Mouse (Mus musculus) heart, adult 2 months (tissue): ENCODE data around the gene Neurl1b. TPM values are rescaled to one million over a fixed set of nuclear protein-coding genes. Genes with fewer than 3 reads are reported as not detected.

Source experiments
- DNase-seq, 2 experiments: peaks; one replicate each; pipeline ENCODE4 v3.0.0; 2021
- H3K27ac ChIP-seq: fragments of 200-600 bp; 2 replicates; pipeline ENCODE4 v1.8.1; 2022
- H3K27me3 ChIP-seq: fragments of 200-500 bp; 2 replicates; pipeline ENCODE4 v1.6.1; 2012; ENCODE audit warnings: mild to moderate bottlenecking, low read length, inconsistent platforms, mixed read lengths; ENCODE audit not compliant: control insufficient read depth, insufficient read depth
- H3K36me3 ChIP-seq: fragments of 200-500 bp; 2 replicates; pipeline ENCODE4 v1.6.1; 2012; ENCODE audit warnings: low read length, inconsistent platforms; ENCODE audit not compliant: control insufficient read depth, insufficient read depth
- H3K4me1 ChIP-seq: fragments of 200-500 bp; 2 replicates; pipeline ENCODE4 v1.6.1; 2011; ENCODE audit warnings: low read length; ENCODE audit not compliant: control insufficient read depth, insufficient read depth
- H3K4me3 ChIP-seq: fragments of 200-600 bp; 2 replicates; pipeline ENCODE4 v1.8.1; 2022
- H3K79me2 ChIP-seq: fragments of 200-500 bp; replicated peaks from 2 replicates; pipeline ENCODE4 v1.6.1; 2012; ENCODE audit warnings: mild to moderate bottlenecking, inconsistent platforms, low read length, moderate library complexity, mixed read lengths; ENCODE audit not compliant: control insufficient read depth, insufficient read depth
- H3K9ac ChIP-seq: fragments of 200-500 bp; 2 replicates; pipeline ENCODE4 v1.6.1; 2012; ENCODE audit warnings: low read depth, mild to moderate bottlenecking, control low read depth, inconsistent platforms, low read length, mixed read lengths
- CTCF ChIP-seq: fragments of 200-600 bp; IDR thresholded peaks from 2 replicates; pipeline ENCODE4 v1.8.1; 2022; ENCODE audit warnings: antibody characterized with exemption, mild to moderate bottlenecking, moderate library complexity
- EP300 ChIP-seq: fragments of 200-500 bp; IDR thresholded peaks from 2 replicates; pipeline ENCODE4 v1.6.1; 2011; ENCODE audit warnings: low read depth, low read length, control low read depth; ENCODE audit not compliant: insufficient read depth
- POLR2A ChIP-seq: fragments of 200-500 bp; IDR thresholded peaks from 2 replicates; pipeline ENCODE4 v1.6.1; 2011; ENCODE audit warnings: mild to moderate bottlenecking, low read depth, low read length, control low read depth; ENCODE audit not compliant: insufficient read depth
- WGBS: fragments of 180-500 bp; shearing (Covaris S2); methylation state at CpG from one replicate; pipeline ENCODE4 v1.1.7; 2018; 5-methylcytosine and 5-hydroxymethylcytosine counted together
- intact Hi-C: fragments of 180-260 bp; cut with DNase I; formaldehyde crosslinking; loops from one replicate; pipeline ENCODE4 v1.15.1; 2025
- polyA plus RNA-seq: library from polyadenylated mRNA; depleted of rRNA; stranded (reverse); fragments of >200 nt; gene quantifications from 2 replicates; pipeline ENCODE4 v1.2.3, GENCODE M21; 2012
- total RNA-seq, 2 experiments: library from RNA; stranded (reverse); gene quantifications; 2 replicates each; pipeline ENCODE4 v1.2.3; 2021

The Neurl1b gene
- total and polyA plus RNA-seq, 3 experiments = 3.9 to 5.0 (median 4.7) TPM

GRCm38 (mm10) chr17:26437089-26437815 is 22.6 kb downstream of the Neurl1b start:
- no peak overlapping the region for H3K9ac ChIP-seq
- intact Hi-C loops = no loop called here
- no peak for DNase-seq
- WGBS = 92% methylated on average over 14 of the region's 14 CpGs
- no peaks in the 10 kb centered on the region; the same call in 1 of the 2 replicates for H3K4me1 ChIP-seq
- TF ChIP-seq EP300 (no peak), POLR2A (no peak), CTCF (no peak)
- no peak overlapping the region for H3K27ac ChIP-seq
- no peak overlapping the region for H3K4me3 ChIP-seq
- H3K79me2 ChIP-seq = no peaks in the 10 kb centered on the region
- H3K27me3 ChIP-seq = no peaks in the 10 kb centered on the region
- H3K36me3 ChIP-seq = no peaks in the 10 kb centered on the region

GRCm38 (mm10) chr17:26439001-26439400 is 24.4 kb downstream of the Neurl1b start:
- no peak for TF ChIP-seq CTCF
- no peak for TF ChIP-seq POLR2A
- no peak for TF ChIP-seq EP300
- Histone ChIP-seq H3K27ac (no peak overlapping the region), H3K27me3 (no peaks in the 10 kb centered on the region), H3K9ac (no peak overlapping the region), H3K79me2 (no peaks in the 10 kb centered on the region), H3K4me3 (peak overlapping the region; percentile 21; the same call in 1 of the 2 replicates), H3K36me3 (no peaks in the 10 kb centered on the region), H3K4me1 (no peaks in the 10 kb centered on the region; the same call in 1 of the 2 replicates)
- 67% methylated on average over 52 of the region's 52 CpGs for WGBS
- intact Hi-C loops = no loop called here
- no peak for DNase-seq

- no peak for TF ChIP-seq EP300
- TF ChIP-seq CTCF = no peak
- no peak for TF ChIP-seq POLR2A
Observed at GRCm38 (mm10) chr17:26441024-26441423, 26.4 kb downstream of the Neurl1b start.

GRCm38 (mm10) chr17:26442197-26442596 is 27.6 kb downstream of the Neurl1b start:
- TF ChIP-seq CTCF (no peak), EP300 (no peak), POLR2A (no peak)
- DNase-seq = no peak
- H3K27me3 ChIP-seq = no peaks in the 10 kb centered on the region
- H3K36me3 ChIP-seq = no peaks in the 10 kb centered on the region
- no peaks in the 10 kb centered on the region for H3K79me2 ChIP-seq
- no peak overlapping the region for H3K9ac ChIP-seq
- H3K4me1 ChIP-seq = no peaks in the 10 kb centered on the region; the same call in 1 of the 2 replicates
- H3K4me3 ChIP-seq = no peak overlapping the region
- WGBS = 90% methylated on average over 6 of the region's 6 CpGs
- intact Hi-C loops = no loop called here
- no peak overlapping the region for H3K27ac ChIP-seq

More at GRCm38 (mm10) chr17:26441024-26441423, 26.4 kb downstream of the Neurl1b start:
- Histone ChIP-seq H3K4me1 (no peaks in the 10 kb centered on the region; the same call in 1 of the 2 replicates), H3K9ac (no peak overlapping the region), H3K79me2 (no peaks in the 10 kb centered on the region), H3K4me3 (no peak overlapping the region), H3K36me3 (no peaks in the 10 kb centered on the region), H3K27me3 (no peaks in the 10 kb centered on the region), H3K27ac (no peak overlapping the region)
- 90% methylated on average over 10 of the region's 10 CpGs for WGBS
- intact Hi-C loops = no loop called here
- no peak for DNase-seq

- Histone ChIP-seq H3K9ac (no peak overlapping the region), H3K36me3 (no peaks in the 10 kb centered on the region)
- intact Hi-C loops = no loop called here
Observed at GRCm38 (mm10) chr17:26443865-26444264, 29.2 kb downstream of the Neurl1b start.

GRCm38 (mm10) chr17:26449472-26449871 is 34.8 kb downstream of the Neurl1b start:
- H3K27ac ChIP-seq = no peak overlapping the region; the same call in 1 of the 2 replicates
- H3K9ac ChIP-seq = no peak overlapping the region
- H3K79me2 ChIP-seq = no peaks in the 10 kb centered on the region
- no peak for DNase-seq
- H3K4me1 ChIP-seq = peaks cover 5% of the 10 kb centered on the region
- intact Hi-C loops = no loop called here
- no peaks in the 10 kb centered on the region for H3K27me3 ChIP-seq
- no peak overlapping the region for H3K4me3 ChIP-seq
- TF ChIP-seq CTCF = no peak
- TF ChIP-seq POLR2A = no peak
- H3K36me3 ChIP-seq = no peaks in the 10 kb centered on the region
- 73% methylated on average over 3 of the region's 3 CpGs for WGBS

More at GRCm38 (mm10) chr17:26443865-26444264, 29.2 kb downstream of the Neurl1b start:
- TF ChIP-seq EP300 = no peak
- no peak for TF ChIP-seq CTCF
- no peak for TF ChIP-seq POLR2A
- Histone ChIP-seq H3K4me1 (no peaks in the 10 kb centered on the region), H3K27me3 (no peaks in the 10 kb centered on the region), H3K27ac (no peak overlapping the region), H3K4me3 (no peak overlapping the region), H3K79me2 (no peaks in the 10 kb centered on the region)
- 63% methylated on average over 4 of the region's 4 CpGs for WGBS
- DNase-seq = no peak
